Mouse (Mus musculus) embryo, embryonic 11.5 days (tissue): ENCODE measurements around the gene Ctdnep1.
"Not testable (repeated sequence)": the region's sequence is repeated elsewhere in the genome, so short reads cannot be mapped to it uniquely, and the experiment has no call there.

Experiments
- DNase-seq: peaks from one replicate; pipeline ENCODE4 v3.0.0-alpha.2; 2012; ENCODE audit warnings: low read depth, low spot score

The Ctdnep1 gene

GRCm38 (mm10) chr11:70010961-70011360 is 30.0 kb downstream of the Ctdnep1 start:
- DNase-seq: no peak

GRCm38 (mm10) chr11:70012931-70013330 is 32.0 kb downstream of the Ctdnep1 start:
- no peak for DNase-seq

DNA sequence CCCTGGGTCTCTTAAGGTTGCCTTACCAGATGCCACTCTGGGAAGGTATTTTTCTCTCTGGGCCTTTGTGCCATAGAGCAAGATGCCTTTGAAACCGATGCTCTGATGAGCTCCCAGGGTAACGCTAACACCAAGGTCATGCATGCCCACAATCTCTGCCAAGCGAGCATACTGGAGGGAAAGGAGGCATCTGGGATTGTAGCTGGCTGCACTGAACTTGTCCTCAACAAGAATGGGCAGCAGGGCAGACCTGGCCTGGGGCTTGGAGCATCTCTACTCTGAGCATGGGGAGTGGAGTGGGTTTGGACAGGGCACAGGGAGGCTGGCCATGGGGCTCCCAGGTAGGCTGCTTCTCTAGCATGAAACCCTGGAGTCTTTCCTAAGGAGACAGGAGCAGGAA is 32.5 kb downstream of the Ctdnep1 start:
- no peak for DNase-seq

DNA sequence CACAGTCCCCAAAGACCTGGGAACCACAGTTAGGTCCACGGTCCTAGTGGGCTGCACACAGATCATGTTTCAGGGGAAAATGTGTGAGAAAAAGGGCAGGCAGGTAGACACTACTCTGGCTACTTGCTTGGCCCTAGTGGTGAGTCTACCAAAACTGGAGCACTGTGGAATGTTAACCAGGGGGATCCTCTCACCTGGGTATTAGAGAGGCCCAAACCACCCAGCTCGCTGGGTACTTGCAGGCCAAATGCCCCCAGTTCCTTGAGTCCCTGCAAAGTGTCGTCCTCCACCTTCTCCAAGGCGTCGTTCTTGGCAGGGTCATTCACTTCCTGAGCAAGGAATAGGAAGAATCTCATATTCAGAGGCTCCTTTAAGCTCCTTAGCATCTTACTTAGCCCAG is 33.1 kb downstream of the Ctdnep1 start:
- no peak for DNase-seq

GRCm38 (mm10) chr11:70014880-70015558 is 34.1 kb downstream of the Ctdnep1 start, which contains the start of gene Acadvl:
Gene Acadvl, minus strand, starts transcription at chr11:70015411.
- peak; percentile 72 for DNase-seq

- DNase-seq: no peak
Observed at GRCm38 (mm10) chr11:70015677-70016076, 34.7 kb downstream of the Ctdnep1 start.

GRCm38 (mm10) chr11:70016177-70016576 is 35.2 kb downstream of the Ctdnep1 start:
- DNase-seq: not testable (repeated sequence)

DNA sequence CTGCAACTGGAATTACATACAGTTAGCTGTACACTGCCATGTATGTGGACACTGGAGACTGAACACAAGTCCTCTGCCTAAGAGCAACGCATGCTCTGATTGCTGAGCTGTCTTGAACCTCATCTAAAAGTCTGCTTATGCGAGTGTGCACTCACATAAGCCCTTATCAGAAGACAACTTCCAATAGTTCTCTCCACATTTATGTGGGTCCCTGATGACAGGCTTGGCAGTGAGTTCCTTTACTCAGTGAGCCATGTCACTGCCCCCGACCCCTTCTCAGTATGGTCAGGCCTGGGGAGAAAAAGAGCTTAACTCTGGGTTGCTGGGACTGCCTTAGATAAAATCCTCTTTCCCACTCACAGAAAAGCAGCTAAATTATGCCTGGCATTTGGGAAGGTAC is 35.7 kb downstream of the Ctdnep1 start, which contains the start of gene Dlg4:
Gene Dlg4, plus strand, starts transcription at position 274 of the 400 bp plus-strand sequence.
- DNase-seq: no peak

DNA sequence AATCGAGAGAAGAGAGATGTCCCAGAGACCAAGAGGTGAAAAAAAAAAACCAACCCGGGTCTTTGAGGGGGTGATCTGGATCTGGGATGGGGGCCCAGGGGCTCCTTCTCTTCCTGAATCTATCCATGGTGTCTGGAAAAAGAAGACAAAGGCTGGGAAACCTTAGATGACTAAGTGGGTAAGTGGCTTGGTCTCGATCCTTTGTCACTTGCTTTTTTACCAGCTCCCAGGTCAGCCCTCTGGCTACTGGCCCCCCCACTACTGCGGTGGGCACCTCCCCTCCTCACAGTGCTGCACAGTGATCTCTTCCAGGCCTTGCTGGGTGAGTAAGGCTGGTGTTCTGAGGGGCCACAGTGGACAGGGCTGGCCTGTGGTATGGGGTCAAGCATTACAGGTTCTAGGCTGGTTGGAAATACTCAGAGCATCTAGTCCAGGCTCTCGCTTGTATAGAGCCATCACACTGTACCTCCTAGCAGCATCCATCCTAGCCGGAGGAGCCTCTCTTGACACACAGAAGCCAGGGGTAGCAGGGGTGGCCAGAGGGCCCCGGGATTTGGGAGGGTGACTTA is 36.3 kb downstream of the Ctdnep1 start:
- no peak for DNase-seq

- no peak for DNase-seq
Observed at GRCm38 (mm10) chr11:70018131-70018990, 37.4 kb downstream of the Ctdnep1 start.

DNA sequence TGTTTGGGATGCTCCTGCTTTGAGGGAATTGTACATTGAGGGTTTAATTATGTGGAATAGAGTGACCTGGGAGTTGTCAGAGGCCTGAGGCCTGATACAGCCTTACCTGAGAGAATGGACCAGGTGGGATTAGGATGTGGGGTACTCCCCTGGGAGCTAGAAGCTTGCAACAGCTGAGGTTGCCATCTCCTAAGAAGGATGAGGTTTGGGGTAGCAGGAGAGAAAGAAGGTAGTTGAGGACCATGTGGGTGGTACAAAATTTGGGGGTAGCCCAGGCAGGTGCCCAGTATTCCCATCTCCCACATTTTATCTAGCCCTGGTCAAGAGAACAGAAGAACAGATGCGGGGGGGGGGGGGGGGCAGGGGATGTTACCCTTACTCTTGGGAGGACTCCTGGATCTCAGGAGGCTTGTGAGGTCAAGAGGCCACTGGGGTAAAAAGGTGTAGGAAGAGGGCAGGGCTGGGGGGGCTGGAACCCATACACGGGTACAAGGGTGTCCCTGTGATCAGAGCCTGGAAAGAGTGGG is 38.6 kb downstream of the Ctdnep1 start:
- no peak for DNase-seq

DNA sequence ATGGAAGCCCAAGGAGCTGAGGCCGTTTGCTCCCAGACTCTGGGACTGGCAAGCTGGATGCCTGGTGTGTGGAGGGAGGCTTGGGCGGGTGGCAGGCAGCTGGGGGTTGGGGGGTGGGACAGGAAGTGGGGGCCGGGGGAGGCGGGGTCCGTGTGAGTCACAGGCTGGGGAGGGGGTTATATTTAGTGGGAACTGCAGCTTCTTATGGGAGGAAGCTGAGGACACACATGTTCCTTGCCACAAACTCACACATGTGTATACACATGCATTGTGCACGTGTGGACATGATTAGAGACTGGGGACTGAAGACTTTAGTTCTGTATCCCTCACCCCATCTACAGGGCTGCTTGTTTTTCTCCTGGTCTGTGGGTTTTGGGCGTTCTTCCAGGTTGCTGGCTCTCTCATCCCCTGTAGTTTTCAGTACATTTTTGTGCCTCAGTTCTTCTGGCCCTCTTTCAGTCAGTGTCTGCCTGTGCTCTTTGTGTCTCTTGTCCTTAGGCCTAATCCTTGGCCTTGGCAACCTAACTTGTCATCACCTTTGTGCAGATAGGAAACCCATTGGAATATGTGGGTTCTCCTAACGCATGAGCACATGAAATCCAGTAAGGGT is 39.2 kb downstream of the Ctdnep1 start:
- DNase-seq: no peak

DNA sequence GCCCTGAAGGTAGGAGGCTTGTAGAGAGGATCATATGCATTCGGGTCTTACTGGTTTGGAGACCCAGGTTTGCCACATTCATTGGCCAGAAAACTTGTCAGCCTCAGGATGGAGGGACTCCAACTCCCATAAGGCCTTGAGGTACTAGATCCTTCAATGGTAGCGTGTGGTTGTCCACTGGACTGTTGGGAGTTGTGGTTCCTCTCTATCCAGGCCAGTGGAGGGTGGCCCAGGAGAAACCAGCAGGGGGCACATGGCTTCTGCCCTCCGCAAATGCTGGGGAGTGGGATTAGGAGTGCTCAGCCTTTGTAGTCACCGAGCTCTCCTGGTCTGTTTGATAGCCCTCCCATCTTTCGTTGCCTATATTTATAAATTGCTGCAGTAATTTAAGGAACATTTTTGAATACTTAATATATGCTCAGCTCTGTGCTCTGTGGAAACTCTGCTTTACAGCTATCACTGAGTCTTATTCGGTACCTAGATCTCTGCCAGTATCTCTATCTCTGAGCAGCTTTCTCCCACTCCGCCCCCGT is 39.8 kb downstream of the Ctdnep1 start:
- no peak for DNase-seq

- DNase-seq: peak; percentile 97
Observed at GRCm38 (mm10) chr11:70021264-70022132, 40.5 kb downstream of the Ctdnep1 start.

DNA sequence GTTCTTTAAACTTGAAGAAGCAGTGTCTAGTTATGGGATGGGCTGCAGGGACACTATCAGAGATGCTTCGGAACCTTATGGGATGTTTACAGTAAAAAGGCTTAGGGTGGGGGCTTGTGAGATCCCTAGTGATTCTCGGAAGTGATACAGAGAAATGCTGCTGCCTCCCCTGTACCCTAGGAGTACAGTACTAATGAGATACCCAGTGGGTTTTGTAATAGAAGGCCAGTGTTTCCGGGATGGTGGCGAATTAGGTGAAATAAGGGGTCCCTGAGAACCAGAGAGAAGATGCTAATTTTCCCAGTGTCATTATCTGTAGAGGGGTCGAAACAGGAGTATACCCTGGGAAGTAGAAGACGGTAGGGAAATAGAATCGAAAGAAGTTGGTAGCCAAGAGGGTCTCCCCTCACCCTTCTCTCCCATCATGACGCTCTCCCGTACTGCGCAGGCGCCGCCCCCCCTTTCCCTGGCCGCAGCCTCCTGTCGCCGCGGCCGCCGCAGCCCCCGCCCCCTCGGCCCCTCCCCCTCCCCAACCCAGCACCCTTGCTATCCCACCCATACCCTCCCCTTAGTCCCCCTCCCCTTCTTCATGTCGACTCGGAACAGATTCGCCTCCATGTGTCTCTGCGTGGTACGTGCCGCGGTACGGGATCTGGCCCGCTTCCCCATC is 42.7 kb downstream of the Ctdnep1 start:
- no peak for DNase-seq

DNA sequence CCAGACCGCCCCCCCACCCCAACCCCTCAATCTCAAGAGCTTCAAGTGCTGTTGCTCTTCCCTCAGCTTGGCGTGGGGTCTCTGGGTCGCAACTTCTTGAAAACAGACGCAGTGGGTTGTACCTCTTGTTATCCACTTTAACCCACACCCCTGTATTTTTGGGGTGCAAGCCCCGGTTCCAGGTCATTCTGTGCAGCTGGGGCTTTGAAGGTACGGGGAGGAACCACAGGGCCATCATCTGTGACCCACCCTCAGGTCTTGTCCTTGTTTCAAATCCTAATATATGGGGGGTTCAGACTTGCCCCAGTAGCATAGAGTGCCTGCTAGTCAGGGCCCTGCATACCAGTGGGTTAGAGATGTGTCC is 43.2 kb downstream of the Ctdnep1 start:
- no peak for DNase-seq

DNA sequence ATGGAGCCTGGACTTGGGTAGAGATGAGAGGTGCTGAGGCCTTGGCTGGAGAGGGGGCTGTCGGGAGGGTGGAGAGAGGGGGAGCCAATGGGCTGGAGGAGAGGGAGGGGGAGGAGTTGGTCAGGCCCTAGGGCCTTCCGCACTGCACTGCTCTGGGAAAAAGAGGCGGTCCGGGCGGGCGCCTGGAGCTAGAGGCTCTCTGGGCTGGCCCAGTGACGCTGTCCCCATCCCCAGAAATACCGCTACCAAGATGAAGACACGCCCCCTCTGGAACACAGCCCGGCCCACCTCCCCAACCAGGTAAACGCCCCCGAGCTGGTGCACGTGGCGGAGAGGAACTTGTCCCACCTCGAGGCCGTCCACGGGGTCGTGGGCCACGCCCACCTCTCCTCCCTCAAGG is 45.7 kb downstream of the Ctdnep1 start:
- DNase-seq: no peak

GRCm38 (mm10) chr11:70027397-70027796 is 46.4 kb downstream of the Ctdnep1 start:
- no peak for DNase-seq

- DNase-seq: no peak
Observed at GRCm38 (mm10) chr11:70028401-70029129, 47.6 kb downstream of the Ctdnep1 start.
